Mouse (Mus musculus): Measurements from ENCODE around the gene Dlk1. TPM values are rescaled to one million over a fixed set of nuclear protein-coding genes. Genes with fewer than 3 reads are reported as not detected.
"Not testable (repeated sequence)": the region's sequence is repeated elsewhere in the genome, so short reads cannot be mapped to it uniquely, and the experiment has no call there.

Gene Dlk1
- polyA plus RNA-seq, 1 experiment from 2014 or later = 744 TPM

DNA sequence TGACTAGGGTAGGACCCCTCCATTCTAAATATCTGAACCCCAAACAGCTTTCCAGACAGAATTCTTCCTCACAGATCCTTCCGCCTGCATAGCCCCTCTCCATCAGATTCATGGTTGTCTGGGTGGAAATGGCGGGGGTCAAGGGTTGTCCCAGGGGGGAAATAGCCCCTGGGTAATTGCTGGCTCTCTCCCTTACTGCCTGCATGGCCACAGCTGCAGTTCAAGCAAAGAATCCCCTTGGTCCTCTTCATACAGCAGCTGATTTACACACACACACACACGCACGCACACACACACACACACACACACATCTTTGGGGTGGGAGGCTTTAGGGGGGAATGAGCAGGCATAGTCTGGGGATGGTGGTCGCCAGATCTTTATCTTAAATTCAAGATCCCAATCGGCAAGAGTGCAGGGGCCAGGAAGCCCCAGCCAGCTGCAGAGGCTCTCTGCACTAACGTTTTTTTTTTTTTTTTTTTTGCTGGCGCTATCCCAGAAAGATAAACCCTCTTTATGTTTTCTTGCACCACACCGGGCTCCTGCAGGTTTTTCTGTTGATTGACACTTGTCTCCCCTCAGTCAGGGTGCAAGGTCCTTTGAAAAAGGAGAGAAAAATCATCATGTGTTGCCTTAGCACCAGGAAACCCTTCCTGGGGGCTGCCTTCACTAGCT is 4.0 kb downstream of the Dlk1 start:
- no peak for DNase-seq (ENCODE audit: low spot score)
- peak overlapping the region; percentile 56; the same call in 1 of the 2 replicates for H3K4me3 ChIP-seq (ENCODE audit: low read depth, low read length)
- ATAC-seq (replicated peaks; ENCODE audit: low FRiP score) = no peak
- H3K36me3 ChIP-seq (ENCODE audit: control insufficient read depth, insufficient read depth, low read length) = peaks cover 4% of the 10 kb centered on the region; the same call in 1 of the 2 replicates
- no peak overlapping the region; the same call in 1 of the 2 replicates for H3K27ac ChIP-seq (ENCODE audit: low read depth, low read length)
- H3K9ac ChIP-seq (ENCODE audit: low read depth, low read length) = no peak overlapping the region
- H3K4me1 ChIP-seq (replicated peaks; ENCODE audit: control insufficient read depth, insufficient read depth, low read length) = peaks cover 25% of the 10 kb centered on the region
- H3K9me3 ChIP-seq (ENCODE audit: control insufficient read depth, low read length) = no peaks in the 10 kb centered on the region
- 30% methylated on average over 9 of the region's 9 CpGs for WGBS
- peaks cover 84% of the 10 kb centered on the region for H3K27me3 ChIP-seq (replicated peaks; ENCODE audit: control insufficient read depth, insufficient read depth, low read length)
- peak overlapping the region; percentile 58 for H3K4me2 ChIP-seq

DNA sequence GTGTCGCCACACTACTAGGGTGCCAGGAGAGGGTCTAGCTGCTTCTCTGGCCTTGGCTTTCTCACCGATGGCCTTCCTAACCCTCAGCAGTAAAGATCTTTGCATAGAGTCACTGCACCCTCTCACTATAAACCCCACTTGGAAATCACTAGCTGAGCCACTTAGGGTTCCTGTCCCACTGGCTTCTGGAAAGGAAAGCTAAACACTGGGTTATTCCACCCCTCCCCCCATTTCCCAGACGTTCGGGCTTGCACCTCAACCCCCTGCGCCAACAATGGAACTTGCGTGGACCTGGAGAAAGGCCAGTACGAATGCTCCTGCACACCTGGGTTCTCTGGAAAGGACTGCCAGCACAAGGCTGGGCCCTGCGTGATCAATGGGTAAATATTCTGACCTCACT is 5.2 kb downstream of the Dlk1 start:
- Histone ChIP-seq H3K4me2 (peak overlapping the region; percentile 58; the same call in 1 of the 2 replicates), H3K4me1 (replicated peaks; ENCODE audit: control insufficient read depth, insufficient read depth, low read length) (peaks cover 22% of the 10 kb centered on the region), H3K27ac (ENCODE audit: low read depth, low read length) (peak overlapping the region; percentile 50; the same call in 1 of the 2 replicates), H3K36me3 (ENCODE audit: control insufficient read depth, insufficient read depth, low read length) (peaks cover 4% of the 10 kb centered on the region; the same call in 1 of the 2 replicates), H3K9me3 (ENCODE audit: control insufficient read depth, low read length) (no peaks in the 10 kb centered on the region), H3K27me3 (replicated peaks; ENCODE audit: control insufficient read depth, insufficient read depth, low read length) (peaks cover 72% of the 10 kb centered on the region), H3K9ac (ENCODE audit: low read depth, low read length) (no peak overlapping the region; the same call in 1 of the 2 replicates), H3K4me3 (ENCODE audit: low read depth, low read length) (no peak overlapping the region)
- no peak for DNase-seq (ENCODE audit: low spot score)
- ATAC-seq (replicated peaks; ENCODE audit: low FRiP score) = no peak
- WGBS = 43% methylated on average over 8 of the region's 8 CpGs

DNA sequence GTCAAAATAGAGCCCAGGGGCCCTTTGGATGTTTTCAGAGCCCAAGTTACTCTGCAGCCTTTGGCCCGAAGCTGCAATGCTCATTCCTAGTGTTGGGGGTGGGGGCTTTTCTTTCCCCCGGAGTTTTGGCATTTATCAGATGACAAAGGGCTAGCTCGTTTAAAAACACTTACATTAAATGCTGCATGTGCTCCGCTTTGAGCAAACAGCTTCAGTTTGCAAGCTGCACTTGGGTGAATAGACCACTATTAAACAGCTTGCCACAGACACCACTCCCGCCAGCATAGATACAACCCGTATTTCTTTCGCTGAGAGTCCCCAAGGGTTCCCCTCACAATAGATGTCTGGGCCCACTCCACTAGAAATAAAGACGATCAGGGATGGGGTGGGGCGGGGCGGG is 6.3 kb downstream of the Dlk1 start:
- no peak for ATAC-seq (replicated peaks; ENCODE audit: low FRiP score)
- Histone ChIP-seq H3K27me3 (replicated peaks; ENCODE audit: control insufficient read depth, insufficient read depth, low read length) (peaks cover 61% of the 10 kb centered on the region), H3K4me1 (replicated peaks; ENCODE audit: control insufficient read depth, insufficient read depth, low read length) (peaks cover 21% of the 10 kb centered on the region), H3K4me3 (ENCODE audit: low read depth, low read length) (no peak overlapping the region; the same call in 1 of the 2 replicates), H3K9ac (ENCODE audit: low read depth, low read length) (no peak overlapping the region), H3K36me3 (ENCODE audit: control insufficient read depth, insufficient read depth, low read length) (peaks cover 4% of the 10 kb centered on the region; the same call in 1 of the 2 replicates), H3K4me2 (no peak overlapping the region), H3K27ac (ENCODE audit: low read depth, low read length) (no peak overlapping the region; the same call in 1 of the 2 replicates), H3K9me3 (ENCODE audit: control insufficient read depth, low read length) (no peaks in the 10 kb centered on the region)
- no peak for DNase-seq (ENCODE audit: low spot score)
- WGBS = 38% methylated on average over 10 of the region's 10 CpGs

DNA sequence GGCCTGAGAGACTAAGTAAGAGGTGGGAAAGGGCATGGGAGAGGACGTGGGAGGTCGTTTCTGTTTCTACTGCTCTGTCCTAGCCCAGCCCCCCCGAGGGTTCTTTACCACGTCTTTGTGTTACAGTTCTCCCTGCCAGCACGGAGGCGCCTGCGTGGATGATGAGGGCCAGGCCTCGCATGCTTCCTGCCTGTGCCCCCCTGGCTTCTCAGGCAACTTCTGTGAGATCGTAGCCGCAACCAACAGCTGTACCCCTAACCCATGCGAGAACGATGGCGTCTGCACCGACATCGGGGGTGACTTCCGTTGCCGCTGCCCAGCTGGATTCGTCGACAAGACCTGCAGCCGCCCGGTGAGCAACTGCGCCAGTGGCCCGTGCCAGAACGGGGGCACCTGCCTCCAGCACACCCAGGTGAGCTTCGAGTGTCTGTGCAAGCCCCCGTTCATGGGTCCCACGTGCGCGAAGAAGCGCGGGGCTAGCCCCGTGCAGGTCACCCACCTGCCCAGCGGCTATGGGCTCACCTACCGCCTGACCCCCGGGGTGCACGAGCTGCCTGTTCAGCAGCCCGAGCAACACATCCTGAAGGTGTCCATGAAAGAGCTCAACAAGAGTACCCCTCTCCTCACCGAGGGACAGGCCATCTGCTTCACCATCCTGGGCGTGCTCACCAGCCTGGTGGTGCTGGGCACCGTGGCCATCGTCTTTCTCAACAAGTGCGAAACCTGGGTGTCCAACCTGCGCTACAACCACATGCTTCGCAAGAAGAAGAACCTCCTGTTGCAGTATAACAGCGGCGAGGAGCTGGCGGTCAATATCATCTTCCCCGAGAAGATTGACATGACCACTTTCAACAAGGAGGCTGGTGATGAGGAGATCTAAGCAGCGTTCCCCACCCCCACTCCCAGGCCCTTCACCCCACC is 7.1 kb downstream of the Dlk1 start:
- Histone ChIP-seq H3K9me3 (ENCODE audit: control insufficient read depth, low read length) (no peaks in the 10 kb centered on the region), H3K4me2 (no peak overlapping the region), H3K9ac (ENCODE audit: low read depth, low read length) (0 out of 2 replicates have a peak overlapping the region, but pooled peaks have one; percentile 25), H3K27ac (ENCODE audit: low read depth, low read length) (peak overlapping the region; percentile 51), H3K4me1 (replicated peaks; ENCODE audit: control insufficient read depth, insufficient read depth, low read length) (peaks cover 21% of the 10 kb centered on the region), H3K4me3 (ENCODE audit: low read depth, low read length) (no peak overlapping the region), H3K36me3 (ENCODE audit: control insufficient read depth, insufficient read depth, low read length) (peaks cover 4% of the 10 kb centered on the region; the same call in 1 of the 2 replicates), H3K27me3 (replicated peaks; ENCODE audit: control insufficient read depth, insufficient read depth, low read length) (peaks cover 53% of the 10 kb centered on the region)
- 32% methylated on average over 46 of the region's 49 CpGs for WGBS
- ATAC-seq (replicated peaks; ENCODE audit: low FRiP score) = no peak
- DNase-seq (ENCODE audit: low spot score) = peak; percentile 47

DNA sequence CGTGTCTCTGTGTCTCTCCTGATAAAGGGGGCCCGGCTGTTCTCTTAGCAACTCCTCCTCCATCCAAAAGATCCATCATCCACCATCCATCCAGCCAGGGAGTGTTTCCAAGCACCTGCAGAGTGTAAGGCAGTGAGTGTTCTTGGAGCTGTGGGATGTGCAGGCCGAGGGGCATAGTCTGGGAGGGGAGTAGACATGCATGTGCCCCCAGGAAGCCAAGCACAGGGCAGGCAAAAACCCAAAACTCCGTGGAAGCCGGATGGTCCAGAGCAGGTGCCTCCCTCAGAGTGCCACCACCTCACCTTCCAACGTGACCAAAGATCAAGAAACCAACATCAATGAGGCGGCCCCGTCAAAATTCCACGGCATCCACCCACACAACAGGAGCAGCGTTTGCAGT is 10.0 kb downstream of the Dlk1 start:
- Histone ChIP-seq H3K27ac (ENCODE audit: low read depth, low read length) (no peak overlapping the region), H3K36me3 (ENCODE audit: control insufficient read depth, insufficient read depth, low read length) (no peaks in the 10 kb centered on the region), H3K4me2 (no peak overlapping the region), H3K4me1 (replicated peaks; ENCODE audit: control insufficient read depth, insufficient read depth, low read length) (peaks cover 6% of the 10 kb centered on the region), H3K27me3 (replicated peaks; ENCODE audit: control insufficient read depth, insufficient read depth, low read length) (peaks cover 29% of the 10 kb centered on the region), H3K9me3 (ENCODE audit: control insufficient read depth, low read length) (no peaks in the 10 kb centered on the region), H3K4me3 (ENCODE audit: low read depth, low read length) (no peak overlapping the region), H3K9ac (ENCODE audit: low read depth, low read length) (no peak overlapping the region)
- WGBS = 57% methylated on average over 10 of the region's 10 CpGs
- DNase-seq (ENCODE audit: low spot score) (no peak), ATAC-seq (replicated peaks; ENCODE audit: low FRiP score) (no peak)

DNA sequence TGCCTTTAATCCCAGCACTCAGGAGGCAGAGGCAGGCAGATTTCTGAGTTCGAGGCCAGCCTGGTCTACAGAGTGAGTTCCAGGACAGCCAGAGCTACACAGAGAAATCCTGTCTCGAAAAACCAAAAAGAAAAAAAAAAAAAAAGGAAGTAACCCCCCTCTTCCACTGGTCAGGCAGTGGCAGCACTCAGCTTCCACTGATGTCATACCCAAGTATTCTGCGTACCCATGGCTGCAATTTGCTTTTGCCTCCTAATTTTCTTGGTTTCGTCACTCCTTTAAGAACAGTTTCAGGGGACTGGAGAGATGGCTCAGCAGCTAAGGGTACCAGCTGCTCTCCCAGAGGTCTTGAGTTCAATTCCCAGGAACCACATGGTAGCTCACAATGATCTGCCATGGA is 14.8 kb downstream of the Dlk1 start:
- not testable (repeated sequence) for H3K27me3 ChIP-seq (replicated peaks; ENCODE audit: control insufficient read depth, insufficient read depth, low read length); H3K36me3 ChIP-seq (ENCODE audit: control insufficient read depth, insufficient read depth, low read length)
- 62% methylated on average over 3 of the region's 4 CpGs for WGBS

DNA sequence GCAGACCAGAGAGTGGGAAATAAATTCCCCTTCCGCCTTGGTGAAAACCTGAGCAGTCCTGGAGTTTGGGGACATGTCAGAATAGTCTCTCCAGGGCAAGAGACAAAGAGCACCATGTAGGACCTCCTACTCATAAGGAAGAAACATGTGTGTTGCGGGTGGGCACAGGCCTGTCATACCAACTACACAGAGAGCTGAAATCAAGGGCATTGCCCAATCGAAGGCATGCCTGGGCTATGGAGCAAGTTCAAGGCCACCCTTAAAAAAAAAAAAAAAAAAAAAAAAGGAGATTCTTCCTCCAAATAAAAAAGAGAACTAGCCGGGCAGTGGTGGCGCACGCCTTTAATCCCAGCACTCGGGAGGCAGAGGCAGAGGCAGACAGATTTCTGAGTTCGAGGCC is 17.2 kb downstream of the Dlk1 start:
- Histone ChIP-seq H3K36me3 (ENCODE audit: control insufficient read depth, insufficient read depth, low read length) (no peaks in the 10 kb centered on the region), H3K4me3 (ENCODE audit: low read depth, low read length) (no peak overlapping the region), H3K9me3 (ENCODE audit: control insufficient read depth, low read length) (no peaks in the 10 kb centered on the region), H3K27ac (ENCODE audit: low read depth, low read length) (no peak overlapping the region), H3K4me1 (replicated peaks; ENCODE audit: control insufficient read depth, insufficient read depth, low read length) (no peaks in the 10 kb centered on the region), H3K27me3 (replicated peaks; ENCODE audit: control insufficient read depth, insufficient read depth, low read length) (no peaks in the 10 kb centered on the region), H3K9ac (ENCODE audit: low read depth, low read length) (no peak overlapping the region), H3K4me2 (no peak overlapping the region)
- no peak for ATAC-seq (replicated peaks; ENCODE audit: low FRiP score)
- DNase-seq (ENCODE audit: low spot score) = no peak
- WGBS = 76% methylated on average over 8 of the region's 8 CpGs

More for the DNA sequence above, 14.8 kb downstream of the Dlk1 start:
- not testable (repeated sequence) for DNase-seq (ENCODE audit: low spot score); ATAC-seq (replicated peaks; ENCODE audit: low FRiP score); H3K9me3 ChIP-seq (ENCODE audit: control insufficient read depth, low read length); H3K4me2 ChIP-seq; H3K4me1 ChIP-seq (replicated peaks; ENCODE audit: control insufficient read depth, insufficient read depth, low read length); H3K9ac ChIP-seq (ENCODE audit: low read depth, low read length); H3K27ac ChIP-seq (ENCODE audit: low read depth, low read length); H3K4me3 ChIP-seq (ENCODE audit: low read depth, low read length)

DNA sequence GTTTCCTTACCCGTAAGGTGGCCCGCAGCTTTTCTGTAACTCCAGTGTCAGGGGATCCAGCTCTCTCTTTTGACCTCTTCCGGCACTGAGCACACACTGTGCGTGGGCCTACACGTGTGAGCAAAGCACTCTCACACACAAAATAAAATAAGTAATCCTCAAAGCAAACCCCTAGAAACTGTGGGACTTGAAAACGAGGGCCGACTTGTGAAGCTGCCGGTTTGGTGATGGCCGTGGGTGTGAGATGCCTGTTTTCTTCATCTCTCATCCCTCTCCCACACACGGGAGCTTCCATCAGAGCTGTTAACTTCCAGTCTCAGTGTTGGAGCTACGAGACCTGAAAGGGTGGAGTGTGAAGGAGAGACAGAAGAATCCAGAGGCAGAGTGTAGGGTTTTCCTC is 20.0 kb downstream of the Dlk1 start:
- H3K27ac ChIP-seq (ENCODE audit: low read depth, low read length) = no peak overlapping the region
- no peaks in the 10 kb centered on the region for H3K9me3 ChIP-seq (ENCODE audit: control insufficient read depth, low read length)
- no peak overlapping the region for H3K9ac ChIP-seq (ENCODE audit: low read depth, low read length)
- 77% methylated on average over 11 of the region's 11 CpGs for WGBS
- no peaks in the 10 kb centered on the region for H3K27me3 ChIP-seq (replicated peaks; ENCODE audit: control insufficient read depth, insufficient read depth, low read length)
- no peaks in the 10 kb centered on the region for H3K36me3 ChIP-seq (ENCODE audit: control insufficient read depth, insufficient read depth, low read length)
- no peaks in the 10 kb centered on the region for H3K4me1 ChIP-seq (replicated peaks; ENCODE audit: control insufficient read depth, insufficient read depth, low read length)
- DNase-seq (ENCODE audit: low spot score) (no peak), ATAC-seq (replicated peaks; ENCODE audit: low FRiP score) (no peak)
- no peak overlapping the region for H3K4me2 ChIP-seq
- no peak overlapping the region for H3K4me3 ChIP-seq (ENCODE audit: low read depth, low read length)

Measured in liver, embryonic 11.5 days (tissue).